Mouse (Mus musculus) CH12.LX (cell line): ENCODE measurements around the gene Trabd2b.

Experiments used
- BHLHE40 ChIP-seq: IDR thresholded peaks from 2 replicates; pipeline ENCODE4 v1.6.1; 2011; ENCODE audit warnings: mild to moderate bottlenecking, low read depth, low read length, improper control_type of control experiment
- CHD2 ChIP-seq: IDR thresholded peaks from 2 replicates; pipeline ENCODE4 v1.6.1; 2011; ENCODE audit warnings: low read length, improper control_type of control experiment
- CTCF ChIP-seq, 2 experiments: IDR thresholded peaks in 1 of 2; conservative IDR thresholded peaks in 1 of 2; 2 replicates each; pipeline ENCODE4 v1.5.1; 2011 to 2012; ENCODE audit warnings: low read depth in 2 of 2, low read length in 2 of 2, improper control_type of control experiment in 1 of 2, inconsistent platforms in 1 of 2, mild to moderate bottlenecking in 1 of 2, moderate library complexity in 1 of 2
- EP300 ChIP-seq: IDR thresholded peaks from 2 replicates; pipeline ENCODE4 v1.6.1; 2011; ENCODE audit warnings: low read length, improper control_type of control experiment
- GABPA ChIP-seq: IDR thresholded peaks from 2 replicates; pipeline ENCODE4 v1.6.1; 2012; ENCODE audit warnings: low read depth, low read length, improper control_type of control experiment, inconsistent platforms; ENCODE audit not compliant: insufficient replicate concordance
- MAFK ChIP-seq: IDR thresholded peaks from 2 replicates; pipeline ENCODE4 v1.6.1; 2011; ENCODE audit warnings: low read length, improper control_type of control experiment; ENCODE audit not compliant: insufficient replicate concordance
- MAX ChIP-seq: IDR thresholded peaks from 2 replicates; pipeline ENCODE4 v1.6.1; 2011; ENCODE audit warnings: low read length, improper control_type of control experiment
- POLR2A ChIP-seq: IDR thresholded peaks from 2 replicates; pipeline ENCODE4 v1.6.1; 2011; ENCODE audit warnings: low read depth, mild to moderate bottlenecking, improper control_type of control experiment, low read length
- SIN3A ChIP-seq: IDR thresholded peaks from 2 replicates; pipeline ENCODE4 v1.6.1; 2012; ENCODE audit warnings: low read length, improper control_type of control experiment, inconsistent platforms
- USF1 ChIP-seq: IDR thresholded peaks from 2 replicates; pipeline ENCODE4 v1.6.1; 2014; ENCODE audit warnings: low read depth, mild to moderate bottlenecking, inconsistent platforms, low read length, improper control_type of control experiment
- ZKSCAN1 ChIP-seq: IDR thresholded peaks from 2 replicates; pipeline ENCODE4 v1.6.1; 2012; ENCODE audit warnings: low read depth, inconsistent platforms, low read length, improper control_type of control experiment, borderline replicate concordance
- ZMIZ1 ChIP-seq: IDR thresholded peaks from 2 replicates; pipeline ENCODE4 v1.6.1; 2012; ENCODE audit warnings: low read depth, mild to moderate bottlenecking, inconsistent platforms, low read length, improper control_type of control experiment
- ZNF384 ChIP-seq: IDR thresholded peaks from 2 replicates; pipeline ENCODE4 v1.6.1; 2012; ENCODE audit warnings: low read depth, low read length, improper control_type of control experiment, inconsistent platforms

DNA sequence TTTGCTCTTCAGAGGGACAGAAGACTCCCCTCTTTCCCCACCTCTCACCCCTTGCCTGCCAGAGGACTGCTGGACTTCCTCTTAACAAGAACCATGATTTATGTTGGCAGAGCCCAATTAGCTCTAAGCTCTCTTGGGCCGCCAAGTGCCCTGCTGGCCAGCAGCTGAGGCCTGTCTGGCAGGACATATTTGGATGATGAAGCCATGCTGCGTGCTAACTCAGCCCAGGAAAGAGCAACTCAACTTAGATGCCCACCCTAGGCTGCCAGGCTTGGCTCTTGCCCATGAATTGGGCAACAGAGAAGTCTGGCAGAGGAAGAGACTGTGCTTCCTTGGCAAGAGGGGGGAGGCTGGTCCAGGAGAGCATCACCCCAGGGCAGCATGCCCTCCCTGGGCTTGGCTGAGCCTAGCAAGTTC, 20.1 kb upstream of the Trabd2b start:
- no peak for TF ChIP-seq MAX
- no peak for TF ChIP-seq POLR2A
- TF ChIP-seq BHLHE40, result no peak
- no peak for TF ChIP-seq CHD2
- TF ChIP-seq CTCF (conservative IDR thresholded peaks at IDR 0.05 in 1 of 2, IDR thresholded peaks at IDR 0.05 in 1 of 2; ENCODE audit: low read depth in 2 of 2, low read length in 2 of 2), result no peak
- no peak for TF ChIP-seq ZKSCAN1
- TF ChIP-seq EP300, result no peak
- no peak for TF ChIP-seq USF1
- no peak for TF ChIP-seq ZNF384
- TF ChIP-seq ZMIZ1, result no peak
- no peak for TF ChIP-seq MAFK
- TF ChIP-seq SIN3A, result no peak
- TF ChIP-seq GABPA, result no peak
